Mouse (Mus musculus): ENCODE results near the gene Usp4. TPM values are rescaled to one million over a fixed set of nuclear protein-coding genes. Genes with fewer than 3 reads are reported as not detected.
A peak's percentile ranks its signal among the peaks of the same experiment; 100 is the strongest.
"Not testable (repeated sequence)": the region's sequence is repeated elsewhere in the genome, so short reads cannot be mapped to it uniquely, and the experiment has no call there.

The Usp4 gene
- total and polyA plus RNA-seq, 3 experiments: 85.4 to 128 TPM; not detected in 1

GRCm38 (mm10) chr9:108322054-108322453 is 25.6 kb upstream of the Usp4 start:
- not testable (repeated sequence) for H3K27me3 ChIP-seq (ENCODE audit: control insufficient read depth in 1 of 2, insufficient read depth in 2 of 2, low read length in 2 of 2); H3K4me3 ChIP-seq (ENCODE audit: control insufficient read depth in 1 of 2, insufficient read depth in 1 of 2, low read depth in 2 of 2, low read length in 2 of 2); H3K9me3 ChIP-seq (replicated peaks; ENCODE audit: insufficient read depth, low read length); H3K27ac ChIP-seq (ENCODE audit: control insufficient read depth, low read depth, low read length); H3K9ac ChIP-seq (ENCODE audit: control insufficient read depth, low read depth, low read length, poor library complexity, severe bottlenecking); DNase-seq (ENCODE audit: low read depth, low spot score); H3K4me1 ChIP-seq (ENCODE audit: control insufficient read depth in 1 of 2, insufficient read depth in 2 of 2, low read length in 2 of 2)
- TF ChIP-seq CTCF (IDR thresholded peaks at IDR 0.05 in 2 of 3, conservative IDR thresholded peaks at IDR 0.05 in 1 of 3; ENCODE audit: control insufficient read depth in 1 of 3, insufficient read depth in 1 of 3, low read depth in 2 of 3, low read length in 3 of 3, poor library complexity in 1 of 3, severe bottlenecking in 1 of 3): peak in 1 of 3 experiments; percentile 17; a peak in 1 of 6 replicates
- Histone ChIP-seq H3K36me3 (ENCODE audit: control insufficient read depth in 1 of 2, insufficient read depth in 2 of 2, low read length in 2 of 2) (peaks cover 16 to 30% of the 10 kb centered on the region in 2 experiments), H3K79me2 (ENCODE audit: control insufficient read depth, insufficient read depth, low read length, poor library complexity) (peaks cover 59% of the 10 kb centered on the region)

GRCm38 (mm10) chr9:108324784-108325183 is 22.9 kb upstream of the Usp4 start:
- no peak overlapping the region for H3K4me3 ChIP-seq (ENCODE audit: control insufficient read depth in 1 of 2, insufficient read depth in 1 of 2, low read depth in 2 of 2, low read length in 2 of 2)
- TF ChIP-seq MAZ (IDR thresholded peaks at IDR 0.05; ENCODE audit: low read depth, low read length): no peak
- no peak for TF ChIP-seq ZMIZ1 (IDR thresholded peaks at IDR 0.05; ENCODE audit: low read depth, low read length)
- no peak for TF ChIP-seq POLR2A (IDR thresholded peaks at IDR 0.05; ENCODE audit: control insufficient read depth in 1 of 2, insufficient read depth in 1 of 2, low read depth in 1 of 2, low read length in 2 of 2, poor library complexity in 1 of 2)
- no peak for TF ChIP-seq MYB (IDR thresholded peaks at IDR 0.05; ENCODE audit: low read depth, low read length)
- TF ChIP-seq CHD2 (IDR thresholded peaks at IDR 0.05; ENCODE audit: low read length): no peak
- TF ChIP-seq RAD21 (IDR thresholded peaks at IDR 0.05; ENCODE audit: low read depth, low read length): no peak
- TF ChIP-seq POLR2AphosphoS5 (IDR thresholded peaks at IDR 0.05; ENCODE audit: borderline replicate concordance, low read depth, low read length): no peak
- TF ChIP-seq MAFK (IDR thresholded peaks at IDR 0.05; ENCODE audit: borderline replicate concordance, low read depth, low read length): no peak
- TF ChIP-seq TBP (IDR thresholded peaks at IDR 0.05; ENCODE audit: low read depth, low read length): no peak
- TF ChIP-seq CTCF (IDR thresholded peaks at IDR 0.05 in 2 of 3, conservative IDR thresholded peaks at IDR 0.05 in 1 of 3; ENCODE audit: control insufficient read depth in 1 of 3, insufficient read depth in 1 of 3, low read depth in 2 of 3, low read length in 3 of 3, poor library complexity in 1 of 3, severe bottlenecking in 1 of 3): no peak
- no peak for TF ChIP-seq HCFC1 (IDR thresholded peaks at IDR 0.05; ENCODE audit: low read depth, low read length)
- TF ChIP-seq MAX (IDR thresholded peaks at IDR 0.05; ENCODE audit: low read length): no peak
- no peak for TF ChIP-seq EP300 (IDR thresholded peaks at IDR 0.05; ENCODE audit: low read depth in 1 of 2, low read length in 2 of 2)
- TF ChIP-seq ETS1 (IDR thresholded peaks at IDR 0.05; ENCODE audit: low read depth, low read length): no peak
- no peaks in the 10 kb centered on the region for H3K9me3 ChIP-seq (replicated peaks; ENCODE audit: insufficient read depth, low read length)
- H3K36me3 ChIP-seq (ENCODE audit: control insufficient read depth in 1 of 2, insufficient read depth in 2 of 2, low read length in 2 of 2): peaks cover 5 to 36% of the 10 kb centered on the region in 2 experiments
- no peak for DNase-seq (ENCODE audit: low read depth, low spot score)
- no peaks in the 10 kb centered on the region; a peak in 1 of 4 replicates for H3K4me1 ChIP-seq (ENCODE audit: control insufficient read depth in 1 of 2, insufficient read depth in 2 of 2, low read length in 2 of 2)
- H3K79me2 ChIP-seq (ENCODE audit: control insufficient read depth, insufficient read depth, low read length, poor library complexity): peaks cover 46% of the 10 kb centered on the region
- H3K27me3 ChIP-seq (ENCODE audit: control insufficient read depth in 1 of 2, insufficient read depth in 2 of 2, low read length in 2 of 2): no peaks in the 10 kb centered on the region
- no peak overlapping the region for H3K27ac ChIP-seq (ENCODE audit: control insufficient read depth, low read depth, low read length)
- no peak overlapping the region for H3K9ac ChIP-seq (ENCODE audit: control insufficient read depth, low read depth, low read length, poor library complexity, severe bottlenecking)

- Histone ChIP-seq H3K27me3 (ENCODE audit: control insufficient read depth in 1 of 2, insufficient read depth in 2 of 2, low read length in 2 of 2) (no peaks in the 10 kb centered on the region), H3K27ac (ENCODE audit: control insufficient read depth, low read depth, low read length) (no peak overlapping the region), H3K4me3 (ENCODE audit: control insufficient read depth in 1 of 2, insufficient read depth in 1 of 2, low read depth in 2 of 2, low read length in 2 of 2) (no peak overlapping the region), H3K36me3 (ENCODE audit: control insufficient read depth in 1 of 2, insufficient read depth in 2 of 2, low read length in 2 of 2) (peaks cover 5 to 33% of the 10 kb centered on the region in 2 experiments), H3K4me1 (ENCODE audit: control insufficient read depth in 1 of 2, insufficient read depth in 2 of 2, low read length in 2 of 2) (no peaks in the 10 kb centered on the region; a peak in 1 of 4 replicates), H3K9me3 (replicated peaks; ENCODE audit: insufficient read depth, low read length) (no peaks in the 10 kb centered on the region), H3K9ac (ENCODE audit: control insufficient read depth, low read depth, low read length, poor library complexity, severe bottlenecking) (no peak overlapping the region), H3K79me2 (ENCODE audit: control insufficient read depth, insufficient read depth, low read length, poor library complexity) (peaks cover 38% of the 10 kb centered on the region)
- DNase-seq (ENCODE audit: low read depth, low spot score): no peak
- TF ChIP-seq GATA1 (IDR thresholded peaks at IDR 0.05; ENCODE audit: low read depth, low read length) (0 out of 2 replicates have a peak, but pooled peaks have one; percentile 27), MYB (IDR thresholded peaks at IDR 0.05; ENCODE audit: low read depth, low read length) (no peak)
Measured at GRCm38 (mm10) chr9:108325811-108326210, 21.8 kb upstream of the Usp4 start.
